Mouse (Mus musculus) left cerebral cortex, postnatal 25 days (tissue): ENCODE measurements around the gene H2-Eb2. TPM values are rescaled to one million over a fixed set of nuclear protein-coding genes. Genes with fewer than 3 reads are reported as not detected.

ENCODE experiments used
- DNase-seq, 2 experiments: peaks; one replicate each; pipeline ENCODE4 v3.0.0; 2022; ENCODE audit warnings: low spot score in 2 of 2, mixed read lengths in 1 of 2
- intact Hi-C: fragments of 180-260 bp; cut with DNase I; formaldehyde crosslinking; loops from one replicate; pipeline ENCODE4 v1.15.1; 2025
- total RNA-seq, 2 experiments: library from RNA; stranded (reverse); gene quantifications; 2 replicates each; pipeline ENCODE4 v1.2.3; 2021

H2-Eb2 gene
- not detected for total RNA-seq

- DNase-seq: no peak
- intact Hi-C loops: no loop called here
These were observed at the start of gene H2-Eb2 for GRCm38 (mm10) chr17:34325436-34325835. Gene H2-Eb2 (plus strand): TSS chr17:34325665.

DNA sequence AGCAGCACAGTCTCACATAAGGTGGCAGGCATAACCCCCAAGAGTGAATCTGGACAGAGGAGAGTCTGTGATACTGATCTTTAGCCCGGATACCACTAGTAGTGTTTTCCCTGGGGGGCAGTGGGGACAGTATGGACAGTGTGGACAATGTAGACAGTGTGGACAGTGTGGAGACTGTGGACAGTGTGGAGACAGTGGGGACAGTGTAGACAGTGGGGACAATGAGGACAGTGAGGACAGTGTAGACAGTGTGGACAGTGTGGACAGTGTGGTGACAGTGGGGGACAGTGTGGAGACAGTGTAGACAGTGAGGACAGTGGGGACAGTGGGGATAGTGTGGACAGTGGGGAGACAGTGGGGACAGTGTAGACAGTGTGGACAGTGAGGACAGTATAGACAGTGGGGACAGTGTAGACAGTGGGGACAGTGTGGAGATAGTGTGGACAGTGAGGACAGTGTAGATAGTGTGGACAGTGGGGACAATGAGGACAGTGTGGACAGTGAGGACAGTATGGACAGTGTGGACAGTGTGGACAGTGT lies 44.9 kb upstream of the H2-Eb2 start:
- intact Hi-C loops: no loop called here
- no peak for DNase-seq

DNA sequence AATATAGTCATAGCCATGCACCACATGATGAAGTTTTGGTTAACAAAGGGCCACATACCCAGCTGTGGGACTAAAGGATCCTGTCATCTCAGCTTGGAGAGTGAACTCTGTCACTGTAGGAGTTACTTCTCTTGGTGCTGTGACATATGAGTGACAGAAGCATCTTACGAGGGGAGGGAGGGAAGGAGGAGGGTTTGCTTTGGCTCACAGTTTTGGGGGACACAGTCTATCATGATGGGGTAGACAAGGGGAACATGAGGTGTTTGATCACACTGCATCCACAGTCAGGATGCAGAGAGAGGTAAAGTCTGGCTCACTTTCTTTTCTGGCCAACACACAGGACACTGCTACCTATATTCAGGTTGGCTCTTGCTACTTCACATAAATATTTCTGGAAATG lies 43.6 kb upstream of the H2-Eb2 start:
- no peak for DNase-seq
- intact Hi-C loops: no loop called here

DNA sequence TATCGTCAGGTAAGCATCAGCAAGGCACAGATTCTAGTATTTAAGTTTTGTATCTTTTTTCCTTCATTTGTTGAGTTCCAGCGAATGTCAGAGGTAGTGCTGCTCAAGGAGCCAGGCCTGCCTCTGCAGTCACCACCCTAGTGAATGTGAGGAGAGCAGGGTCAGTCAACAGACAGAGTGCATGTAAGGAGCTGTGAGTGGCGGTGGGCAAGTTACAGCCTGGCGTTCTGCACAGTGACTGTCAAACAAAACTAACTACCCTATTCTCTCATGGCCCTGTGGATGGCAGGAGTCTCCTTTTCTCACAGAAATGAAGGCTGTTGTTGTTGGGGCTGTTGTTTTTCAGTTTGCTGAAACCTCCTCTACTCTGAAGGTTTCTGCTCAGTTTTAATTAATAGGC lies 40.1 kb upstream of the H2-Eb2 start:
- intact Hi-C loops: no loop called here

DNA sequence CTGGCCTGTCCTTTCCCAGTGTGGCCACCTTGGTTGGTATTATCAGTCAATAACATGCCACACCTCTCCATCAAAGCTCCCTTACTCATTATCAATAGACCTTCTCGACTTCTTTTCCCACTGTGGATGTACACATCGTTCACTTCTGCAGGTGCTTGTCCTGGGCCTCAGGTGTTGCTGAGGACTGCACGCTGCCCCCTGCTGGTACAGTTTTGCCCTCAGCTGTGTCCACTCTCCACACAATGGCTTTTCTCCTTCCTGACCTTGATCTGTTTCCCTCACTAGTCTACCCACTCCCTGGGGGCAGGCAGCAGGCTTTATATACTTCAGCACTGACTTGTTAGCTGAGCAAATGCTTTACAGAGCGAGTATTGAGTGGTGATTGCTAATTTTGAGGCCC lies 39.6 kb upstream of the H2-Eb2 start:
- intact Hi-C loops: no loop called here
- DNase-seq: no peak

More for the DNA sequence above, 40.1 kb upstream of the H2-Eb2 start:
- DNase-seq: no peak

- DNase-seq: no peak
- intact Hi-C loops: no loop called here
These were observed 39.0 kb upstream of the H2-Eb2 start for GRCm38 (mm10) chr17:34286501-34286900.

DNA sequence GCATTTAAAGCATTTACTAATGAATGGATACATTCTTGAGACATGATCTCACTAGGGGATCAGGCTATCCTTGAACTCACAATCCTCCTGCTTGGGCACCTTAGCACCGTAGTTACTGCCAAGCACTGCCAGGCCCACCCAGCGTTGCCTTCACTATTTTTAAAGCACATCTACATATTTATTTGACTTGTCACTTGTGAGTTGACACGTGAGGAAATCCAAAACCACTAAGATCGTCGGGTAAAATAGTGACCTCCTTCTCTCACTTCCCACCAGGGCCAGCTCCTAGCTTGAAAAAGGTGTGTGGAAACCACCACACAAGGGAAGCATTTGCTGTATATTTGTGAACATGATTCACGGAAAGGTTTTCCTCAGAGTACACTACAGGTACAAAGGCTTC lies 38.5 kb upstream of the H2-Eb2 start:
- intact Hi-C loops: no loop called here
- DNase-seq: no peak

GRCm38 (mm10) chr17:34287648-34288047 lies 37.8 kb upstream of the H2-Eb2 start, which contains the start of gene H2-Aa:
Gene H2-Aa (minus strand): TSS chr17:34287823.
- intact Hi-C loops: no loop called here
- DNase-seq: peak; percentile 81 to 88

DNA sequence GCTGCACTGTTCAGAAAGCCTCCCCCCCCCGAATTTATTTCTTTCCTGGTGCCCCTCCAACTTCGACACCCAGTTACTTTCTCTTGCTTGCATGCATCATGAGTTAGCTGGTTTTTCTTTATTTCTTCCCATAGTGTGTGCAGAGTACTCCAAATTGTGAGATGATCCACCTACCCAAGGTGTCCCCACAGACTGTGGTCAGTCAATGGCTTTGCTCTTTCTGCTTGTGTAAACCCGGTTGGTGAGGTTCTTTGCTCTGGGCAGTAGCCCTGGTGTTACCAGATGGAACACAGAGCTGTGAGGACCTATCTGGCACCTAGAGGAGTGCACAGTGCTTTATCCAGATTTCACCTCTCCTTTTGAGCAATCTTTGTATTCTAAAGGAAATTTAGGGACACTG lies 37.3 kb upstream of the H2-Eb2 start:
- no peak for DNase-seq
- intact Hi-C loops: no loop called here

GRCm38 (mm10) chr17:34291609-34292008 lies 33.9 kb upstream of the H2-Eb2 start:
- intact Hi-C loops: no loop called here
- DNase-seq: peak; percentile 82 to 83

DNA sequence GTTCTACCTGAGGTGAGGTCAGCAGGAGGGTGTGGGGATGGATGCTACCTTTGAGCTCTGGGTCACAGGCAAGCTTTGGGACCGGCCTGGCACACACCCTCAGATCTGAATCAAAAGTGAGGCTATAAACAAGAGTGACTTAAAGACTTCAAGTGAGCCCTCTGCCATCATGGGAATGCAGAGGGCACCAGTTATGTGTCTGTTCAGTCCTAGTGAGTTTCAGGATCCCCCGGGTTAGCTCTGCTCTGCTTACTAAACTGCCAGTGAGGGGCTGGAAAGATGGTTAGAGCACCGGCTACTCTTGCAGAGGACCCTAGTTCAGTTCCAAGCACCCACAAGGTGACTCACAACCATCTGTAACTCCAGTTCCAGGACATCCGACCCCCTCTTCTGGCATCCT lies 32.9 kb upstream of the H2-Eb2 start:
- intact Hi-C loops: no loop called here
- DNase-seq: no peak

DNA sequence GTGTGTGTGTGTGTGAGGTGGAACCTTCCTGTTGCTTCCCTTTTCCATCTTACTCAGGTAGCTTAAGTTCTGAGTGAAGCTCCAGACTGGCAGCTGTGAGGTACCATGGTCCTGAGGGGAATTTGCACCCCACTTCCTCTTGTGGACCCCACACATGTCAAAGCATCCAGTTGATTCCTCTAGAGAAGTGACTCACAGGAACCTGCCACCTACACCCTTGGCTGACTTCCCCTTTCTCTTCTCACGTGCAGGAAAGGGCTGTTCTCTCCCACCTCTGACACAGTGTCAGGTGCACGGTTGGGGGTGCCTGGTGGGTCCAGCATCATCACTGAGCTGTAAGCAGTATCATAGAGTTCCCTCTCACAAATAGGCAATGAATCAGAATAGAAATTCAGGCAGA lies 31.9 kb upstream of the H2-Eb2 start:
- intact Hi-C loops: no loop called here
- no peak for DNase-seq

GRCm38 (mm10) chr17:34294249-34294648 lies 31.2 kb upstream of the H2-Eb2 start:
- no peak for DNase-seq
- intact Hi-C loops: no loop called here

DNA sequence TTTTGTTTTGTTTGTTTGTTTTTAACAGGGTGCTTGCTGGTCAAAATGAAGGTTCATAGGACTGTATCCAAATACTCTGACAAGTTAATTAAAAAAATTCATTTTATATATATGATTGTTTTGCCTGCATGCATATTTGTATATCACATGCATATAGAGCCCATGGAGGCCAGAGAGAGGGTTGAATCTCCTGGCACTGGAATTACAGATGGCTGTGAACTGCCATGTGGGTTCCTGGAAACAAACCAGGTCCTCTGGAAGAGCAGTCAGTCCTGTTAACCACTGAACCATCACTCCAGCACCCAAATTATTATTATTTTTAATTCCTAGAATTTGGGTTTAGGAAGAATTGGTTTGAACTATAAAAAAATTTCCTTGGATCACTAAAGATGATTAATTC lies 30.2 kb upstream of the H2-Eb2 start:
- intact Hi-C loops: no loop called here
- DNase-seq: no peak

- intact Hi-C loops: no loop called here
- peak; percentile 66 to 84 for DNase-seq
These were observed 29.3 kb upstream of the H2-Eb2 start for GRCm38 (mm10) chr17:34295891-34296794.

GRCm38 (mm10) chr17:34299356-34299755 lies 26.1 kb upstream of the H2-Eb2 start:
- intact Hi-C loops: no loop called here
- no peak for DNase-seq

DNA sequence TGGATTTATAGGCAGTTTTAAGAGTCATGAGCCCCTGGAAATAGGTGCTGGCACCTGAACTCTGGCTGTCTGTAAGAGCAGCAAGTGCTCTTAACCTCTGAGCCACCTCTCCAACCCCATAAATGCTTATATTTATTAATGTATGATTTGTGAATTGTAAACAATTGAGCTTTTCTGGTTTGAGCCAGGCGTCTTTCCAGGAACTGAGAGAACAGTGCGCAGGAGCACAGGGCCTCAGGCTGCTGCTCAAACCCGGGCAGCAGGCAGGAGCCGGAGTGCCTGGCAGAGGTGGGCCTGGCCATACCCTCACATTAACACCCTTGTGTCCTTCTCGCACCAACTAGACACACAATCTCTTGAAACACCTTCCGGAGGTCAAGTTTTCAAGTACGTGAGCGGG lies 25.4 kb upstream of the H2-Eb2 start:
- DNase-seq: no peak

GRCm38 (mm10) chr17:34300691-34301566 lies 24.5 kb upstream of the H2-Eb2 start:
- intact Hi-C loops: no loop called here
- no peak for DNase-seq

More for the DNA sequence above, 25.4 kb upstream of the H2-Eb2 start:
- intact Hi-C loops: no loop called here

- intact Hi-C loops: no loop called here
- no peak for DNase-seq
These were observed 23.7 kb upstream of the H2-Eb2 start for GRCm38 (mm10) chr17:34301670-34302190.

DNA sequence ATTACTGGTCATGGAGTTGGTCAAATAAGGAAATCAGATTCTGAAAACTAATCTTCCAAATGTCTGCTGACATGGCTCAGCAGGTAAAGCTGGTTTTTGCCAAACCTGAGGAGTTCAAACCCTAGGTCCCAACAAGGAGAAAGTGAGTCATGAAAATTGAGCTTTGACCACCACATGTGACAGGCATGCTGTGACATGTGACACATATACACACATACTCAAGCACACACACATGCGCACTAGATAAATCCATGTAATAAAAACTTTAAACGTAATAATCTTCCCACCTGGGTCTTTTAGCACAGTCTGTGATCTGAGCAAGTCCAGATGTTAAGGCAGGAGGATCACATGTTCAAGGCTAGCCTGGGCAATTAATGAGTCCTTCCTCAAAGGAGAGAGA lies 21.7 kb upstream of the H2-Eb2 start:
- intact Hi-C loops: no loop called here
- no peak for DNase-seq
